Mouse (Mus musculus): ENCODE measurements around the gene Tlx2. TPM values are rescaled to one million over a fixed set of nuclear protein-coding genes. Genes with fewer than 3 reads are reported as not detected.

The Tlx2 gene
- total RNA-seq, 1 experiment, result 0.58 TPM

DNA sequence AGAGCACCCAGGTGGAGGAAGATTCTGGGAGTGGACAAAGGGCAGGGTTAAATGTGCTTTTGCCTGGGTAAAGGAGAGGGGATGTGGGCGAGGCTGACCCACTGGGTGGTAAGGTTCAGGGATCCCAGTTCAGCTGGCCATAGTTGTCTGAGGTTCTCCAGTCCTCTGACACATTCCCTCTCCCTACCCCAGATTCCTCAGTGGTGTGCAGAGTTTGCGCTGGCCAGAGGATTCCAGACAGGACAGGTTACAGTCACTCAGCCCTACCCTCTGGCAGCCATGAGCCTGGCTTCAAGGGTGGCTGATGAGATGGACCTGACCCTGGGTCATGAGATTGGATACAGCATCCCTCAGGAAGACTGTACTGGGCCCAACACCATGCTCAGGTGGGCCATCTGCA is 11.4 kb downstream of the Tlx2 start:
- H3K4me1 ChIP-seq (ENCODE audit: control insufficient read depth in 2 of 2, insufficient read depth in 2 of 2, low read length in 2 of 2, poor library complexity in 1 of 2), result peaks cover 0 to 7% of the 10 kb centered on the region in 2 experiments; a peak in 1 of 4 replicates
- TF ChIP-seq HCFC1 (IDR thresholded peaks at IDR 0.05; ENCODE audit: borderline replicate concordance, insufficient read depth, low read length) (no peak), ZC3H11A (IDR thresholded peaks at IDR 0.05; ENCODE audit: borderline replicate concordance, low read depth, low read length) (no peak), CHD2 (IDR thresholded peaks at IDR 0.05; ENCODE audit: low read depth, low read length) (no peak), ZNF384 (IDR thresholded peaks at IDR 0.05; ENCODE audit: low read depth, low read length) (no peak), MAFK (IDR thresholded peaks at IDR 0.05; ENCODE audit: insufficient read depth, low read depth, low read length) (no peak)
- H3K36me3 ChIP-seq (ENCODE audit: control insufficient read depth, insufficient read depth, low read length, poor library complexity, severe bottlenecking), result peaks cover 16% of the 10 kb centered on the region
- no peak overlapping the region for H3K9ac ChIP-seq (ENCODE audit: insufficient read depth, low read depth, low read length, poor library complexity, severe bottlenecking)
- H3K27ac ChIP-seq (ENCODE audit: insufficient read depth, low read depth, low read length, poor library complexity, severe bottlenecking), result no peak overlapping the region
- H3K9me3 ChIP-seq (ENCODE audit: control insufficient read depth, insufficient read depth, low read depth, low read length), result no peaks in the 10 kb centered on the region
- DNase-seq (ENCODE audit: low read depth, low spot score), result no peak
- H3K4me3 ChIP-seq (ENCODE audit: insufficient read depth in 1 of 2, low read depth in 1 of 2, low read length in 2 of 2, poor library complexity in 1 of 2, severe bottlenecking in 1 of 2), result no peak overlapping the region
- in situ Hi-C loops (cut with MboI; ENCODE audit: low sequenced_read_pairs in 2 of 2, unreplicated experiment in 2 of 2), result loop anchor here (25.0 kb wide), 2 partner anchors 654 to 1529 kb away; partner anchors contain the start of genes Cyp26b1 (in 1 of the 2) and Vax2 (in 1 of the 2)

DNA sequence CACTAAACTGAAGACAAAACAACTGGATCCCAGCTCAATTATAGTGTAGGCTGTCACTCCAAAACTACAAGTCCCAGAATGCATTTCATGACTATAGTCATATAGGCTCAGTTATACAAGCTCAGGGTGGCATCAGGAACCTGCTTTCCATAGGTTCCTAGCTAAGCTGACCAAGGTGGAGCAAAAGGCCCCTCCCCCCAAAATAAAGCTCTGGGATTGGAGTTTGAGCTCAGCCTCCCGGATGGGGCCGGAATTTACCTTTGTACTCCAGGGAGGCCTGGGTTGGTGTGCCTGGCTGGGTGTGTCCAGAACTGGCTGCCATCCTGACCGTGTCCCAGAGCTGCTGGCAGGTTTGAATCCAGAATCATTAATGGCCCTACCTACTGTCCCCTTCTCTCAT is 12.3 kb downstream of the Tlx2 start, which contains the start of gene Dqx1:
Gene Dqx1 (plus strand): TSS at position 55 of the 400 bp plus-strand sequence.
- in situ Hi-C loops (cut with MboI; ENCODE audit: low sequenced_read_pairs in 2 of 2, unreplicated experiment in 2 of 2), result loop anchor here (25.0 kb wide), 2 partner anchors 655 to 1530 kb away; partner anchors contain the start of genes Cyp26b1 (in 1 of the 2) and Vax2 (in 1 of the 2)
- H3K4me1 ChIP-seq (ENCODE audit: control insufficient read depth in 2 of 2, insufficient read depth in 2 of 2, low read length in 2 of 2, poor library complexity in 1 of 2), result peaks cover 0 to 7% of the 10 kb centered on the region in 2 experiments; a peak in 1 of 4 replicates
- peak within 1 kb of the TSS in 1 of 2 experiments; percentile 7; a peak in 1 of 4 replicates for H3K4me3 ChIP-seq (ENCODE audit: insufficient read depth in 1 of 2, low read depth in 1 of 2, low read length in 2 of 2, poor library complexity in 1 of 2, severe bottlenecking in 1 of 2)
- peaks cover 16% of the 10 kb centered on the region for H3K36me3 ChIP-seq (ENCODE audit: control insufficient read depth, insufficient read depth, low read length, poor library complexity, severe bottlenecking)
- no peaks in the 10 kb centered on the region for H3K9me3 ChIP-seq (ENCODE audit: control insufficient read depth, insufficient read depth, low read depth, low read length)
- TF ChIP-seq ZNF384 (IDR thresholded peaks at IDR 0.05; ENCODE audit: low read depth, low read length), result no peak
- no peak for TF ChIP-seq CHD2 (IDR thresholded peaks at IDR 0.05; ENCODE audit: low read depth, low read length)
- peak; percentile 94 for TF ChIP-seq HCFC1 (IDR thresholded peaks at IDR 0.05; ENCODE audit: borderline replicate concordance, insufficient read depth, low read length)
- no peak for TF ChIP-seq MAFK (IDR thresholded peaks at IDR 0.05; ENCODE audit: insufficient read depth, low read depth, low read length)
- no peak for TF ChIP-seq ZC3H11A (IDR thresholded peaks at IDR 0.05; ENCODE audit: borderline replicate concordance, low read depth, low read length)
- no peak within 1 kb of the TSS for H3K27ac ChIP-seq (ENCODE audit: insufficient read depth, low read depth, low read length, poor library complexity, severe bottlenecking)
- peak within 1 kb of the TSS; percentile 48 for H3K9ac ChIP-seq (ENCODE audit: insufficient read depth, low read depth, low read length, poor library complexity, severe bottlenecking)
- DNase-seq (ENCODE audit: low read depth, low spot score), result no peak

DNA sequence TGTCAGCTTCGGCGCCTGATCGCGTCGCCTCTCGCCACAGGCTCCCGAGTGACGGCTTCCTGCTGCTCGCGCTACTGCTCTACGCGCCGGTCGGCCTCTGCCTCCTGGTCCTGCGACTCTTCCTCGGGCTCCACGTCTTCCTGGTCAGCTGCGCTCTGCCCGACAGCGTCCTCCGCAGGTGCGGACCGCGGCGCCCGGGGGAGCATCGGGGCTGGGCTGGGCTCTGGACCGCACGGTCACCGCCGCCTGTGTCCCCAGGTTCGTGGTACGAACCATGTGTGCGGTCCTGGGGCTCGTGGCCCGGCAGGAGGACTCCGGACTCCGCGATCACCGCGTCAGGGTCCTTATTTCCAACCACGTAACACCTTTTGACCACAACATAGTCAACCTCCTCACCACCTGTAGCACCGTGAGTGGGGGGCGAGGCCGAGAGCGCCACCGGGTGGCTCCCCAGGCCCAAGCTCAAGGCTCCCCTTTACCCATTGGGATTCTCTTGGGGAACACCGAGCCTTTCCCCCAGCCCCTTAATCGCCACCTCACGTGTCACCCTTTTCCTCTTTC is 15.1 kb downstream of the Tlx2 start, which contains the start of gene Htra2:
Gene Htra2 (minus strand): TSS at position 403 of the 561 bp plus-strand sequence.
- no peak for DNase-seq (ENCODE audit: low read depth, low spot score)

DNA sequence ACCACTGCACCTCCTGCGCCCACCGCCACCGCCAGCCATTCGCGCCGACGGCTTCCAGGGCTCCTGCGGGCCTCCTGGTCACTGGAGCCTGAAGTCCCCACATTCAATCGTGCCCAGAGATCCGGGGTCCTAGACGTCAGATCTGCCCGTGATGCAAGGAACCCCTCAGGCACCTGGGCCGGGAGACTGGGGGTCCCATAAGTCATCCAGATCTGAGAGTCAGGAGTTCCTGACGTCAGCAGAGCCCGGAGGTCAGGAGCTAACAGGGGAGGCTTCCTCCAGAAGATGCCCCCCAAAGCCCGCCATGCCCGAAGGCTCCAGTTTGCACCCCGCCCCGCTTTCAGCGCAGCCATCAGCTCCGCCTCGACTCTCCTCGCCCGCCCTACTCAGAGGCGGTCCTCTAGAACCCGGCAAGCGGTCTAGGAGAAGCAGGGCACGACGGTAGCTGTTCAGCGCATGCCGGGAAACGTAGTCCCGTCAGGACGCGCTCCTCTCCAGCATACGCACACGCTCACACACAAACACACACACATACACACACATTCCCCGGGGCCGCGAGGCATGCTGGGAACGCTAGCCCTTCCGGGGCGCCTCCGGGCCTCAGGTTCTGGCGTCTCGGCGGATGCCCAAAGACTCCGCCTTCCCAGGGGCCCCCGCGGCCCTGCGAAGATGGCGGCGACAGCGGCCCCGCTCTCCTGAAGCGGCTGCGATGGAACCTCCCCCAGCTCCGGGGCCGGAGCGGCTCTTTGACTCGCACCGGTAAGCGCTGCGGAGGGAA is 15.8 kb downstream of the Tlx2 start, which contains the start of gene Aup1:
Gene Aup1 (plus strand): TSS at position 448 of the 778 bp plus-strand sequence.
- H3K9ac ChIP-seq (ENCODE audit: insufficient read depth, low read depth, low read length, poor library complexity, severe bottlenecking), result peak within 1 kb of the TSS; percentile 95
- in situ Hi-C loops (cut with MboI; ENCODE audit: low sequenced_read_pairs in 2 of 2, unreplicated experiment in 2 of 2), result loop anchor here (25.0 kb wide), 2 partner anchors 658 to 1533 kb away; partner anchors contain the start of genes Cyp26b1 (in 1 of the 2) and Vax2 (in 1 of the 2)
- TF ChIP-seq ZNF384 (IDR thresholded peaks at IDR 0.05; ENCODE audit: low read depth, low read length) (no peak), MAFK (IDR thresholded peaks at IDR 0.05; ENCODE audit: insufficient read depth, low read depth, low read length) (no peak), HCFC1 (IDR thresholded peaks at IDR 0.05; ENCODE audit: borderline replicate concordance, insufficient read depth, low read length) (peak; percentile 99), ZC3H11A (IDR thresholded peaks at IDR 0.05; ENCODE audit: borderline replicate concordance, low read depth, low read length) (no peak), CHD2 (IDR thresholded peaks at IDR 0.05; ENCODE audit: low read depth, low read length) (0 out of 2 replicates have a peak, but pooled peaks have one; percentile 45)
- peaks cover 19% of the 10 kb centered on the region for H3K36me3 ChIP-seq (ENCODE audit: control insufficient read depth, insufficient read depth, low read length, poor library complexity, severe bottlenecking)
- DNase-seq (ENCODE audit: low read depth, low spot score), result peak; percentile 98
- H3K4me1 ChIP-seq (ENCODE audit: control insufficient read depth in 2 of 2, insufficient read depth in 2 of 2, low read length in 2 of 2, poor library complexity in 1 of 2), result peaks cover 0 to 9% of the 10 kb centered on the region in 2 experiments; a peak in 1 of 4 replicates
- peak within 1 kb of the TSS; percentile 89 to 97 for H3K4me3 ChIP-seq (ENCODE audit: insufficient read depth in 1 of 2, low read depth in 1 of 2, low read length in 2 of 2, poor library complexity in 1 of 2, severe bottlenecking in 1 of 2)
- H3K27ac ChIP-seq (ENCODE audit: insufficient read depth, low read depth, low read length, poor library complexity, severe bottlenecking), result peak within 1 kb of the TSS; percentile 70; the same call in 1 of the 2 replicates
- H3K9me3 ChIP-seq (ENCODE audit: control insufficient read depth, insufficient read depth, low read depth, low read length), result no peaks in the 10 kb centered on the region

More for the DNA sequence above, 15.1 kb downstream of the Tlx2 start, which contains the start of gene Htra2:
- Histone ChIP-seq H3K36me3 (ENCODE audit: control insufficient read depth, insufficient read depth, low read length, poor library complexity, severe bottlenecking) (peaks cover 19% of the 10 kb centered on the region), H3K27ac (ENCODE audit: insufficient read depth, low read depth, low read length, poor library complexity, severe bottlenecking) (peak within 1 kb of the TSS; percentile 70; the same call in 1 of the 2 replicates), H3K9ac (ENCODE audit: insufficient read depth, low read depth, low read length, poor library complexity, severe bottlenecking) (peak within 1 kb of the TSS; percentile 95), H3K9me3 (ENCODE audit: control insufficient read depth, insufficient read depth, low read depth, low read length) (no peaks in the 10 kb centered on the region), H3K4me3 (ENCODE audit: insufficient read depth in 1 of 2, low read depth in 1 of 2, low read length in 2 of 2, poor library complexity in 1 of 2, severe bottlenecking in 1 of 2) (peak within 1 kb of the TSS; percentile 89 to 97), H3K4me1 (ENCODE audit: control insufficient read depth in 2 of 2, insufficient read depth in 2 of 2, low read length in 2 of 2, poor library complexity in 1 of 2) (peaks cover 0 to 9% of the 10 kb centered on the region in 2 experiments; a peak in 1 of 4 replicates)
- no peak for TF ChIP-seq MAFK (IDR thresholded peaks at IDR 0.05; ENCODE audit: insufficient read depth, low read depth, low read length)
- TF ChIP-seq ZNF384 (IDR thresholded peaks at IDR 0.05; ENCODE audit: low read depth, low read length), result no peak
- no peak for TF ChIP-seq CHD2 (IDR thresholded peaks at IDR 0.05; ENCODE audit: low read depth, low read length)
- TF ChIP-seq ZC3H11A (IDR thresholded peaks at IDR 0.05; ENCODE audit: borderline replicate concordance, low read depth, low read length), result no peak
- no peak for TF ChIP-seq HCFC1 (IDR thresholded peaks at IDR 0.05; ENCODE audit: borderline replicate concordance, insufficient read depth, low read length)
- in situ Hi-C loops (cut with MboI; ENCODE audit: low sequenced_read_pairs in 2 of 2, unreplicated experiment in 2 of 2), result loop anchor here (25.0 kb wide), 2 partner anchors 657 to 1532 kb away; partner anchors contain the start of genes Cyp26b1 (in 1 of the 2) and Vax2 (in 1 of the 2)
